Mouse (Mus musculus) cerebral cortex, adult 2 months (tissue): ENCODE results near the gene Ube2e3.

Source experiments
- WGBS: fragments of 180-500 bp; shearing (Covaris S2); methylation state at CpG from one replicate; pipeline ENCODE4 v1.1.7; 2018; 5-methylcytosine and 5-hydroxymethylcytosine counted together

The Ube2e3 gene

GRCm38 (mm10) chr2:78882743-78883433, 15.0 kb downstream of the Ube2e3 start:
- WGBS: 89% methylated on average over 3 of the region's 3 CpGs

GRCm38 (mm10) chr2:78886446-78886845, 18.5 kb downstream of the Ube2e3 start:
- WGBS: 42% methylated on average over 2 of the region's 2 CpGs

GRCm38 (mm10) chr2:78888190-78888589, 20.3 kb downstream of the Ube2e3 start:
- 42% methylated on average over 3 of the region's 3 CpGs for WGBS

- WGBS: 85% methylated on average over 2 of the region's 2 CpGs
Observed at GRCm38 (mm10) chr2:78895216-78895615, 27.3 kb downstream of the Ube2e3 start.

GRCm38 (mm10) chr2:78905916-78906315, 38.0 kb downstream of the Ube2e3 start:
- 53% methylated on average over 3 of the region's 3 CpGs for WGBS

GRCm38 (mm10) chr2:78914861-78915260, 46.9 kb downstream of the Ube2e3 start:
- 86% methylated on average over 2 of the region's 2 CpGs for WGBS

GRCm38 (mm10) chr2:78922980-78923674, 55.2 kb downstream of the Ube2e3 start:
- 72% methylated on average over 6 of the region's 6 CpGs for WGBS

- 59% methylated on average over 1 of the region's 1 CpGs for WGBS
Observed at GRCm38 (mm10) chr2:78925807-78926206, 57.9 kb downstream of the Ube2e3 start.

GRCm38 (mm10) chr2:78927625-78928024, 59.7 kb downstream of the Ube2e3 start:
- 41% methylated on average over 3 of the region's 3 CpGs for WGBS

- 51% methylated on average over 5 of the region's 5 CpGs for WGBS
Observed at GRCm38 (mm10) chr2:78928080-78928479, 60.2 kb downstream of the Ube2e3 start.

GRCm38 (mm10) chr2:78931358-78931757, 63.4 kb downstream of the Ube2e3 start:
- WGBS: 40% methylated on average over 2 of the region's 2 CpGs

- WGBS: 13% methylated on average over 3 of the region's 3 CpGs
Observed at GRCm38 (mm10) chr2:78959451-78959850, 91.5 kb downstream of the Ube2e3 start.

GRCm38 (mm10) chr2:78960288-78960687, 92.4 kb downstream of the Ube2e3 start:
- WGBS: 70% methylated on average over 5 of the region's 5 CpGs

GRCm38 (mm10) chr2:78961023-78961422, 93.1 kb downstream of the Ube2e3 start:
- WGBS: 58% methylated on average over 7 of the region's 7 CpGs

GRCm38 (mm10) chr2:78961580-78961979, 93.7 kb downstream of the Ube2e3 start:
- WGBS: 57% methylated on average over 7 of the region's 7 CpGs

GRCm38 (mm10) chr2:78964995-78965394, 97.1 kb downstream of the Ube2e3 start:
- 92% methylated on average over 2 of the region's 2 CpGs for WGBS

GRCm38 (mm10) chr2:78965396-78965795, 97.5 kb downstream of the Ube2e3 start:
- 89% methylated on average over 6 of the region's 6 CpGs for WGBS

GRCm38 (mm10) chr2:78970088-78970487, 102.2 kb downstream of the Ube2e3 start:
- WGBS: 71% methylated on average over 6 of the region's 6 CpGs
